Mouse (Mus musculus) cerebellum, postnatal 10 days (tissue): ENCODE measurements at regions not wholly inside any gene's neighbourhood (a gene's known extent, or its start where the extent isn't known, plus 50 kb on each side); places are given as distances from the start of the nearest gene placed in this dataset.

ENCODE experiments used
- DNase-seq, 2 experiments: peaks; one replicate each; pipeline ENCODE4 v3.0.0; 2021; ENCODE audit warnings: mixed read lengths in 2 of 2

DNA sequence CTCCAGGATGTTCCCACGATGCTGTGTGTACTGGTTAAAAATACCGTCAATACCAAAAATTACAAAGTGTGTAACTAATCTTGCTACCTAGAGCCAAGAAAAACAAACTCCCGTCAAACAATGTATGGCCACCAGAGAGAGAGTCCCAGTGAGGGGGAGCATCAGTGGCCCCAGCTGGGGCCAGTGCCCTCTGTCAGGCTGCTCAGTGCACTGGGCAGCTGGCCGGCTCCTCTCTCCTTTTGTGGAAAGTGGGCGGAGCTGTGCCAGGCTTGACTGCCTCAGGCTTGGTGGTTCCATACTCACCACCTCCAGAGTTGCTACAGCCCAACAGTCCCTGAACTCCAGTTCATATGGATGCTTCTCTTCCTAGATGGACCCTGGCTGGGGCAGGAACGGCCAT lies 53.8 kb upstream of the Sept5 start:
- DNase-seq: peak in 1 of 2 experiments; percentile 36

DNA sequence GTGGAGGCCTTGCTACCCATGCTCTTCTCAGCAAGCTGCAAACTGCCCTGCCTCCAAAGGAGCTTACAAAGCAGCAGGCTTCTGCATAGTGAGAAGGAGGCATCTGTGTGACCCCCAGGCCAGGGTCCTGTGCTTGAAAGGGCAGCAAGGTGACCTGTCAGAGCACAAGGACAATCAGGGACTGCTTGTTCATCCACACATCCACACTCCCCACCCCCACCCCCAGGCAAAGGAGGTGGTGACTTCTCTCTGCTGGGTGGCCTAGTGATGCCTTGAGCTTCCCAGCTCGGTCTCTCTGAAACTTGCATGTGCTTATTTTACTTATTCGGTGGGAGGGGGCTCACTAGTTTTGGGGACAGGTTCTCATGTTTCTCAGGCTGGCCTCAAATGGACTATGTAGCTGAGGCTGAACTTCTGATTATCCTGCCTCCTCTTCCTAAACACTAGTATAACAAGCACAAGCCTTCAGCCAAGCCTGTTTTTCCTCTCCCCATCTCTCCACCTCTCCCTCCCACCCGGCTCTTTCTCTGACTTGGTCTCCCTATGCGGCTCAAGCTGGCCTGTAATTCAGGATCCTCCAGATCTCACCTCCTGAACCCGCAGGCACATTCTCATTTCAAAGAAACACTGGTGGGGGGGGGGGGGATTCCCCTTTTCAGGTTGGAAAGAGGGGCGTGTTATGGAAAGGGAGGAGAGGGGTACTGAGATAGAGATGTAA lies 56.4 kb upstream of the Sept5 start:
- peak in 1 of 2 experiments; percentile 10 for DNase-seq

DNA sequence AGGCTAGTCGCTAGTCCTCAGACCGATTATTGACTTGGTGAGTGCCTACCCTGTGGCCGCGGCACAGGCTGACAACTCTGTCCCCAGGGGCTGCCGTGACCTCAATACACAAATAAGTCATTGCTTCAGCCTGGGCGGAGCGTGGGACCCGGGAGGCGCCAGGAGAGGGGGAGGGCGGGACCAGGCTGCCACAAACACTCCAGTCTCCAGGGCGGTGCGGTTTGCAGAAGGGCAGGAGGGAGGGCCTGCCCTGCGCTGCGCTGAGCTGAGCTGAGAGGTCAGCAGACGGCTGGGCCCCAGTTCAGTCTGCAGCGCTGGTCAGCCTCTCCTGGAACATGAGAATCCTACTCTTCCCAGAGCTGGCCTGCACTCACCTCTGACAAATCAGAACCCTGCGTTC lies 57.2 kb upstream of the Sept5 start:
- peak; percentile 87 to 89 for DNase-seq

DNA sequence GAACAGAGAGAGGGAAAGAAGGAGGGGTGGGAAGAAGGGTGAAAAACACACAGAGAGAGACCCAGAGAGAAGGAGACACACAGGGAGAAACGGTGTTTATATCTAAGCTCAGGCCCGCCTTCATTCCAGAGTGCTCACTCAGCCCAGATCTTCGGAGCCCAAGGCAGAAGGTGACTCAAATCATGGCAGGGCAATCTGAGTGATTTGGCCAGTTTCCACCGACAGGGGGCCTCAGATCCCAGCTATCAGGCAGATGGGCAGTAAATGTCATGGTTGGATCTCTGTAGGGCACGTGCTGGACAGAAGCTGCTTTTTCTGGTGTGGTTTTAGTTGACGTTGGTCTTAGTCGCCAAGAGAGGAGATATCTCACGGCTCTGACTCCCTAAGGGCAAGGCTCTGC lies 57.6 kb upstream of the Sept5 start:
- DNase-seq: peak; percentile 83 to 88

DNA sequence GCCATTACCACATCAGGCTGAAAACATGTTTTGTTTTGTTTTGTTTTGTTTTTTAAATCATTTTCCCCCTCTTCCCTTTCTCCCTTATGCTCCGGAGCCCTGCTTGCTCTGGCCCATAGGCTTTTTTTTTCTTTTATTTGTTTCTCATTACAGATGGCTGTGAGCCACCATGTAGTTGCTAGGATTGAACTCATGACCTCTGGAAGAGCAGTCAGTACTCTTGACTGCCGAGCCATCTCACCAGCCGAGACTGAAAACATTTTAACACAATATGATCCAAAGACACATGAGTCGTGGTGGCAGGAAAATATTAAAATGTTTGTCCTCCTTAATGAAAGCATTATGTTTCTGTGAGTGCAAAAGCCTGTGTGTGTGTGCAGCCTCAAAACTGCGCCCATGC lies 65.8 kb upstream of the Sept5 start:
- DNase-seq: no peak

DNA sequence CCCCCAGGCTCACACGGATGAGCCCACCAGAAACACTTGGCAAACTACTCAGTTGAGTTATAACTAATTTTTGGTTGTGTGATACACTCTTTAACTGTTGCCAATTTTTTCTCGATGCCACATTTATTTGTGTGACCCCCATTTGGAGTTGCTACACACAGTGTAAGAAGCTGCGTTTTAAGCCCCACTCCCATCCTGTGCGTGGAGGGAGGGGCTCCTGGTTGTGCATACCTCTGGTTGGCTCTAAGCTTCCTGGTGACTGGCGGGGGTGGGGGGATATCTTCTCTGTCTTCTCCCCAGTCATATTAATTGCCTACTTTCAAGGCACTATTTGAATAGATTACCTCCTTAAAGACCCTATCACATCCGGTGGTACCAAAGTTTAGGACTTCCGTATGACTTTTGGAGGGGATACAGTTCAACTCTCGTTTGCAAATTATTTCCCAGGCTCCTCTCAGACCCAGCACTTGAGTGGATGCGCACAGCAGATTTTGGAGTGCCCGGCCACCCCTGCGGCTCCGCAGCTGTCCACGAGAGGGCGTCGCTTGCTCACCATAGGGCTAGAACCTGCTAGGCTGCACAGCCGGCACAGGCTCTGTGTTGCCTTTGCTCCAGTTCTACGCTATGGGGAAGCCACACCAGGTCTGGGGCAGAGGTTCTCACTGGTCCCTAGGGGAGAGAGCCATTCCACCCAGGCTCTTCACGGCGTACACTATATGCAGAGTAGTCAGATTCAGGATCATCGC lies 66.5 kb upstream of the Sept5 start:
- DNase-seq: peak; percentile 93 to 95

DNA sequence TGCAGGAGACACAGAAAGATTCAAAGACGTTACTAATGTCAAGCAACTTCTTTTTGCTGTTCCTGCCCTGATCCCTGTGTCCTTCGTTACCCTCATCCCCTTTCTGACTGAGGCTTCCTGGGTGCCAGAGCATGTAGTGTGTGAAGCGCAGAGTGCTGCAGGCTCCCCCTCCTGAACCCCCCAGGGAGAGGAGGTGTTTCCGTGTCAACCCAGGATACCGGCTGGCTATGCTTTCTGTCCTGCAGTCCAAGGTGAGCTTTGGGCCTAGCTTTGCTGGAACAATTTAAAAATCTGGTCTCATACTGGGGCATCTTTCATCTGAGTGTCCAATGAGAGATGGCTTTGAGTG lies 67.0 kb upstream of the Sept5 start:
- peak in 1 of 2 experiments; percentile 23 for DNase-seq

DNA sequence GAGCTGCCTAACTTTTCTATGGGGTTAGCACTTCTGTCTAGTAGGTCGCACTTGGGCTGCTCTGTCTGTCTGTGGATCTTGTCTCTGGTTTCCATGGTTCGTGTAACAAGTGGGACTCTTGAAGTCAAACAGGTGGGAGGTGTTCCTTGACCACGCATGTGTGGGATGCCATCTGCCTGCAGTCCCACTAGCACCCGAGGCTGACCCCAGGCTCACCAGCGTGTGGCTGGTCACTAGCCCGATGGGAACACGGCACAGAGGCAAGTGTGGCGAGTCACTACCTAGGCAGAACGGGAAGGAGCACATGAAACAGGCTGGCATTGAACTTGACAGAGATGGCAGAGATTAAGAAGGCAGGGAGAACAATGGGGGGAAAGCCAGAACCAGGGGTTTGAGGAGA lies 72.5 kb upstream of the Cldn5 start:
- DNase-seq: no peak

DNA sequence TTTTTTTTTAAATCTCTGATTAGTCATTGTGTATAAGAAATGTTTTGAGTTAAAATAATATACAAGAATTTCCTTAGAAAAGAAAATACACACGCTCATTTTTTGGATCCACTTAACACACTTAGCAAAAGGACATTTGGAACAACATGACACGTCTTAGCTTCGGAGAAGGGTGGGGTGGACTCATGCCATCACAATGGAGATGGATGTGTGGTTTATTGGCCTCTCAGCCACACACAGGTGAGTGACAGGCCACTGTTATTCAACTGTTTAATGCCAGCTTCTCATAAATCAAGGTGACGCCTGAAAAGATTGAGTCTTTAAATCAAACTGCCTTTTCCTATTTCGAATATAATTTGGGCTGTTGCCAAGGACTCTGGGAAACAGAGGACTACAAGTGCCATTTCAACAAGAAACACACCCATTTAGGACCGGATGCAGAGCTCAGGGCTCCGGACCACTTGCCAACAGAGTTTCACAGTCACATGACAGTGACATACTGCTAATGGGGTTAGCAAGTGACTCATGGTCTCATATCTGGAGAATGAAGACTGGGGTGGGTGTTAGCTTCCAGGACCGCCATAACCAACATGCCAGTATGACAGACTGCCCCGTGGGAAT lies 71.5 kb upstream of the Cldn5 start:
- DNase-seq: no peak

DNA sequence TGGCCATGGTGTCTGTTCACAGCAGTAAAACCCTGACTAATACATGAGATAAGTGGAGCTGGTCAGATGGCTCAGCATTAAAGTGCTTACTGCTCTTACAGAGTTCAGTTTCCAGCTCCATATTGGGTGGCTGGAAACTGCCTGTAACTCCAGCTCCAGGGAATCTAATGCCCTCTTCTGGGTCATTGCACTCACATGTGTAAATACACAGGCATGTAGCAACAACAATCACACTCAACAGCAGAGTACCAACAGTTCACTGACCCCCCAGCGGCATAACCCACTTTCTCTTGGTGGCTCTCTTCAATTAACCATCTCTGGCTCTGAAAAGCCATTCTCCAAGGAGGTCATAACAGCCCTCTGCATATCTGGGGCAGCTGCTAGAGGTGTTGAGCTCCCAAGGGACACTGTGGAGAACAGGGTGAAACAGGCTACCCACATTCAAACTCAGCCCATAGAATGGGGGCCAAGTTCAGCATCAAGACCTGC lies 65.0 kb upstream of the Cldn5 start:
- no peak for DNase-seq

DNA sequence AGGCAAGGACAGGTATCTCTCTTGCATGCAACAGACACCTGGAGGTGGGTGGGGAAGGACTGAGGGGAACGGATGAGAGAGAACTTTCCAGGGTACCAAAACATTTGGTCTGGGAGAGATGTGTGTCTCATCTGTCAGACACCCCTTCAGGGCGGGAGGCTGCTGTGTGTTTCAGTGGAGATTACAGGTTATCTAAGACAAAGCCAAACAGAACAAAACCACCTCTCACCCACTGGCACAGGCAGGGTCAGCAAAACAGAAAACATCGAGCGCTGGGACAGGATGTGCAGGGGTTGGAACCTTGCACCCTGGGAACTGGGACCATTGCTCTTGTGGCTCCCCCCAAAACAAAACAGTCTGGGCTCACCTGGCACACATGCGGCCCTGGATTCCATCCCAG lies 63.6 kb upstream of the Cldn5 start:
- DNase-seq: no peak

DNA sequence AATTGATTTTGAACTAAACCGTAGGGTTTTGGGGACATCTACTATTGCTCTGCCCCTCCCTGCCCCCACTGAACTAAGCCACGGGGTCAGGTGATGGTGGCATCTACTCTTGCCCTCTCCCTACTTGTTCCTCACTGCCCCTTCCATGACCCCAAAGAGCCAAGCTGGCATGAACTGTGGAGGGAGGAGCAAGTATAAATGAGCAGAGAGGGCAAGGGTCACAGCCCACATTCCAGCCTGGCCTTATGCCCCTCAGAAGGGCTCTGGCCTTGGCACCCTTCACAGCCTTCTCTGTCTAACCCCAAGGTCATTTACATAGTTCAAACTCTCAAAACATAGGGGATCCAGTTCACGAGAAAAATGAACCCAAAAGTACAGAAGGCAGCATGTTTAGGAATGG lies 61.3 kb upstream of the Cldn5 start:
- no peak for DNase-seq

DNA sequence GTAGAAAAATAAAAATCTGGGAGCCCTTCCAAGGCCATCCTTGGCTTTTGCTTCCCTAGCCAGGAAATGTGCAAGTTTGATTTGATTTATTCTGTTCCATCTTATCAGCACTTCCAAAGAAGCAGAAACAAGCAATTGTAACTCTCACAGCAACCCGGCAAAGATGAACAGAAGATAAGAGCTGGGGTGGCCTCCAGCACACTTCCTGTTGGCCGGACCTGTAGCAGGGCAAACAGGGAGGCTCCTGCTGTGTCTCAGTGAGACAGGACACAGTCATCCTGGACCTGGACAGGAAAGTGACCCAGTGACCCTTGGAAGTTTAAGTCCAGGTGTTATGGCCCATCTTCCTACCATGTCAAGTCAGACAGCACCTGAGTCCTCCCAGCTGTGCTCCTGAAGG lies 58.6 kb upstream of the Cldn5 start:
- DNase-seq: no peak

DNA sequence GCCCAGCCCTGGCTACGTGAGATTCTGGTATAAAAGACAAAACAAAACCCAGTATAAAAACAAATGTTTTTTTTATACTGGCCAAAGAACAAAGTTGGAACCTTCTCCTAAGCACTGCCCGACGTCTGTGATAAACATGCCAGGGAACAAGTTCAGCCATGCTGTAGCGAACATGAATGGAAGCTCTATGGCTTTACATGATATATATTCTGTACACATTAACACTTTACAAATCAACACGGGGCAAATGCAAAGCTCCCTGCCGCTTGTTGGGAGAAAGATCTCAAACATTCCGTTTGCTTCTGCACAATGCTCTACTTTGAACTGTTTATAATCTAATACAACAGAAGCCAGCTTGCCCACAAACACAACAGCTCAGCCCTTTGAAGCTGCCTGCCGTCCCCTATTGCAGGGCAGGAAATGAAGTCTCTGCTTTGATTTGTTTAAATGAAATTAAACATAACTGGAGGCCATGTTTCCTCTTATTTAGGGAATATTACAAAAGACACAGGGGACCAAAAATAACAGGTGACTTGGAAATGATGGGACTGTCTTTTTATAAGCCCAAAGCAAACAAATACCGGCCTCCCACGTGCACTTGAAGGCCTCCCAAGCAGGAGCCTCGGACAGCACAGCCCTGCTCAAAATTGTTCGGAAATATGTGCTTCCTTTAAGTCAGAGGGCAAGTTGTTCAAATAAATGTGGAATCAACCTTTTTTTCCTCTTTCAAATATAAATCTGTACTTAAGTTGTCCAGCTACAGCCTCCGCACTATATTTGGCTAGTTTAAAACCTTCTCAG lies 56.0 kb upstream of the Cldn5 start:
- no peak for DNase-seq

DNA sequence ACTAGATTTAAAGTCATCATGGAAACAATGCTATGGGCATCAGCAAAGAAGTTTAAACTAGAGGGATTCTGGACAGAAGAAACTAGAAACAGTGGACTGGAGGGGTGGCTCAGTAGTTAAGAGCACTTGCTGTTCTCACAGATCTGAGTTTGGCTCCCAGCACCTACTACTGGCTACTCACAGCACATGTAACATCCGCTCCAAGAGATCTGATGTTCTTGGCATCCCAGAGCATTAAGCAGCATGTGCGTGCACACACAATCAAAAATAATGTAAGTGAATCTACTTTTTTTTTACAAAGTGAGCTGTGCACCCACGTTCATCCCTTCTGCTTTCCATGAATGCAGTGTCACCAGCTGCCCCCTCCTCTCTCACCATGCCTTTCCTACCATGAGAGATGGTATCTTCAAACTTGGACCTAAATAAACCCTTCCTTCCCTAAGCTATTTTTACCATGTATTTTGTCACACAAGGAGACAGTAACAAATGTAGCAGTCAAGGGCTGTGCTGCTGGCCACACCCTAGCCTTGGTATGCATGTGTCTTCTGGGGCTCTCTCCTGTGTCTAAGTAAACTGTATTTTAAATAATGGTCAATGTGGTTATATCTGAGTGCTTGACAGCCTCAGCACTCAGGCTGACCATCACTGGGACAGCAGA lies 53.3 kb upstream of the Cldn5 start:
- DNase-seq: no peak

DNA sequence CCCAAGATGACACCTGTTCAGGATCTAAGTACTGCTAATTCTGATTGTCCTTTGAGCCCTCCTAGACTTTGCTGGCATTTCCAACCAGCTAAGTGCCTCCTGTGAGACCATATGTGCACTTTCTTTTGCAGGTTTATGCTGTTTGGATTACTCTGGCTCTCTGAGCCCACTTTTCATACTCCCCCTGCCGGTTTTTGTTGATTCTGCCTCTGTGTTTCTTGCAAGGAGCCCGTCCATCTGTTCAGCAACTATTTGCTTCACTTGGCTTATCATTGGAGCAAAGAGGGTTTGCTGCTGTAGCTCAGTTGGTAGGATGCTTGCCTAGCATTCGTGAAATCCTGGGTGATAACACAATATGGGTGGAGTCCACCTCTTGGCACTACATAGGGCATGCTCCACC lies 52.8 kb upstream of the Cldn5 start:
- peak; percentile 59 to 64 for DNase-seq

DNA sequence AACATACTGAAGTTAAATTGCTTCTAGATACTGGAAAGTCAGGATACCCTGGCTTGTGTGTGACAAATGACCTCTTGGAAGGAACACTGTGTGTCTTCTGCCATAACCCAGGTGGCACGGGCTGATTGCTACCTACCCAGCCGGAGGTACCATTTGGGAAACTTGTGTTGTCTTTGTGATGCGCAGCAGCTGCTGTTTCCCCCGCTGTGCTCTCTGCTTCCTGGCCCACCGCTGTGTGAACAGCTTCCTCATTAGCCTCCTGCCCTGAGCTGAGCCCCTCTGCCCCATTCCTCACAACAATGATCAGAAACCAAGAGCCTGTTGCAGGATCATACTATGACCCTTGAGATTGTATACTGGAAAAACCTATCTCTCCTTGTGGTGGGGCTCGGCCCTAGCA lies 51.9 kb upstream of the Cldn5 start:
- DNase-seq: no peak
